Mouse (Mus musculus): ENCODE results near the gene Vmn1r76. TPM values are rescaled to one million over a fixed set of nuclear protein-coding genes. Genes with fewer than 3 reads are reported as not detected.

Gene Vmn1r76
- not detected for total RNA-seq (2021)
- long read RNA-seq, experiment 1: 0 reads
- long read RNA-seq, experiment 2: 0 reads

DNA sequence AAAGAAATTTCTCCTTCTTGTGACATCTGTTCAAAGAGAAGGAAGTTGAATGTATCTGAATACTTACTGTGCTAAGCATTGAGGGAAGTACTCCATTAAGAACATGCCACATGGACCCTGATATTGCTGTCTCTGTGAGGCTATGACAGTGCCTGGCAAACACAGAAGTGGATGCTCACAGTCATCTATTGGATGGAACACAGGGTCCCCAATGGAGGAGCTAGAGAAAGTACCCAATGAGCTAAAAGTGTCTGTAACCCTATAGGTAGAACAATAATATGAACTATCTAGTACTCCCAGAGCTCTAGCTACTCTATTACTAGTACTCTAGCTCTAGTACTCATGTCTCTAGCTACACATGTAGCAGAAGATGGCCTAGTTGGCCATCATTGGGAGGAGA is at the start of gene Vmn1r76:
Vmn1r76 (minus strand) TSS at position 101 of the 400 bp plus-strand sequence.
- intact Hi-C loops (cut with DNase I): no loop called here
- DNase-seq: no peak

DNA sequence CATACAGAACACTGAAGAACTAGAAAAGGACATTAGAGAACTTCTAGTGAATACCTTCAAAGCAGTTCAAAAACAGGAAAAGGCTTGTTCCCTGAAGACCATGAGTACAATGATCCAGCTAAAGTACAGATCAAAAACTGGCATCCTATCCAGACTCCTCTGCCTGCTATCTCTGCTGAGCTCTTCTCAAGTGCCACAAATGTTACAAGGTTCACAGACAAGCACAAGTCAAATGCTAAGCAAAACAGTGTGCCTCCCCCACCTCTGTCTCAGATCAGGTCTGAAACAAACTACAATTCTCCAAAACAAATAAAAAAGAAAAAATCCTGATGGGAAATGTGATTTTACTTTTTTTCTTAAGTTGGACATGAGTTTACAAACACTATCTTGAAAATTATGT is 34.6 kb upstream of the Vmn1r76 start:
- DNase-seq: no peak
- intact Hi-C loops (cut with DNase I): no loop called here

DNA sequence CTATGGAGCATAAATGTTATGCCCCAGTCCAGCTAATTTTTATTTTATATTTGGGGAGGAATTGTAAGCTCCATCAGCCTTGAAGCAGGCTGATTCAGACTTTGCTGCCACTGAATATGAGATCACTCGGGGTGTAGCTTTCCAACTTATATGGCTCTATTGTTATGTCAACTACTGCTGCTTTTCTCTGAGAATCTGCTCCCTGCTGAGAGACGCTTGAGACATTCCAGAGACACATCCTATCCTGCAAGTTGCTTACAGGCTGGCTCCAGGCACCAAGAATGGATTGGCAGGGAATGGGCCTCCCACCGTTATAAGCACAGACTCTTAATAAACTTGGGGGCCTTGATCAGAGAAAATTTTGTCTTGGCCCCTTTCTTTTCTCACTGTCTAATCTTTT is 10.0 kb upstream of the Vmn1r76 start:
- DNase-seq: no peak
- intact Hi-C loops (cut with DNase I): no loop called here

DNA sequence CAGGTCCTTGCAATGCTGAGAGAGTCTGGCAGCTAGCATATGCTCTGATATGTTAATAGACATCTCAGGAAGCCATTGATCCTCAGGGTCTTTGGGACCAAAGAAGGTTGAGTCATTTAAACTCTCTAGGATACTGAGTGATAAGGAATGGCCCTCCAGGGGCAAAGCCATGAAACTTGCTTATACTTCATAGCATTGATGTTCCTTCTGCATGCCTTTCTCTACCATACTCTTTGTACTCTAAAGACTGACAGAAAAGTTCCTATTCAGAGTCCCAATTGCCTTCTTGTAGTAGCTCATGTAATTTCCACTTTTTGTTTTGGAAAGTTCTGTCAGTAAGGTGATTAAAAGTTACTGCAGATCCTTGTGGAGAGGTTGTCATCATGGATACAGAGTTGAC is 63.7 kb downstream of the Vmn1r76 start, which contains the start of gene Vmn1r75:
Vmn1r75 (plus strand) TSS at position 301 of the 400 bp plus-strand sequence.
- no peak for DNase-seq
- intact Hi-C loops (cut with DNase I): no loop called here

Other genes with a start within 250 kb of the Vmn1r76 start
- gene Vmn1r73, start 207.9 kb downstream of the Vmn1r76 start, total RNA-seq (2021): not detected
- gene Vmn1r74, start 104.2 kb downstream of the Vmn1r76 start, total RNA-seq (2021): not detected
- not detected for gene Vmn1r75, start 63.6 kb downstream of the Vmn1r76 start, total RNA-seq (2021)
- not detected for gene Vmn1r77, start 98.5 kb upstream of the Vmn1r76 start, total RNA-seq (2021)
- gene Vmn1r78, start 212.0 kb upstream of the Vmn1r76 start, total RNA-seq (2021): not detected
- gene Vmn1r79, start 233.1 kb upstream of the Vmn1r76 start, total RNA-seq (2021): not detected

Measured in gastrocnemius, postnatal 36 days (tissue).